Mouse (Mus musculus) liver, postnatal 0 days (tissue): ENCODE results near the gene 4933415A04Rik.

Experiments
- CTCF ChIP-seq: sonication (generic); IDR thresholded peaks from 2 replicates; pipeline ENCODE4 v1.5.1; 2016; ENCODE audit warnings: antibody characterized with exemption, low read depth
- EP300 ChIP-seq: IDR thresholded peaks from 2 replicates; pipeline ENCODE4 v1.6.1; 2016; ENCODE audit warnings: antibody characterized with exemption, low read depth, mild to moderate bottlenecking

- TF ChIP-seq CTCF (no peak), EP300 (no peak)
These were observed 17.2 kb upstream of the 4933415A04Rik start for GRCm38 (mm10) chr11:43569595-43569994.
